Mouse (Mus musculus) thymus, adult 2 months (tissue): ENCODE results near the gene Foxb1. TPM values are rescaled to one million over a fixed set of nuclear protein-coding genes. Genes with fewer than 3 reads are reported as not detected.

Experiments used
- DNase-seq: peaks from one replicate; pipeline ENCODE4 v3.0.0; 2021
- H3K27ac ChIP-seq: fragments of 200-500 bp; 2 replicates; pipeline ENCODE4 v1.5.1; 2012; ENCODE audit warnings: low read length, control low read depth; ENCODE audit not compliant: control insufficient read depth, insufficient read depth
- H3K27me3 ChIP-seq: fragments of 200-500 bp; 2 replicates; pipeline ENCODE4 v1.6.1; 2012; ENCODE audit warnings: mild to moderate bottlenecking, low read length, moderate library complexity, mixed read lengths; ENCODE audit not compliant: control insufficient read depth, insufficient read depth
- H3K36me3 ChIP-seq: fragments of 200-500 bp; 2 replicates; pipeline ENCODE4 v1.6.1; 2012; ENCODE audit warnings: mild to moderate bottlenecking, low read length, moderate library complexity; ENCODE audit not compliant: control insufficient read depth, insufficient read depth
- H3K4me1 ChIP-seq: fragments of 200-500 bp; replicated peaks from 2 replicates; pipeline ENCODE4 v1.6.1; 2012; ENCODE audit warnings: low read length; ENCODE audit not compliant: control insufficient read depth, insufficient read depth
- H3K4me3 ChIP-seq: fragments of 200-500 bp; 2 replicates; pipeline ENCODE4 v1.5.1; 2012; ENCODE audit warnings: mild to moderate bottlenecking, low read length, control low read depth, moderate library complexity; ENCODE audit not compliant: control insufficient read depth, insufficient read depth
- CTCF ChIP-seq: fragments of 200-500 bp; IDR thresholded peaks from 2 replicates; pipeline ENCODE4 v1.5.1; 2012; ENCODE audit warnings: mild to moderate bottlenecking, control low read depth, low read length, moderate library complexity, borderline replicate concordance; ENCODE audit not compliant: control insufficient read depth, poor library complexity, insufficient read depth; ENCODE audit errors: extremely low read depth
- POLR2A ChIP-seq: fragments of 200-500 bp; IDR thresholded peaks from 2 replicates; pipeline ENCODE4 v1.6.1; 2012; ENCODE audit warnings: mild to moderate bottlenecking, low read length, control low read depth, moderate library complexity; ENCODE audit not compliant: control insufficient read depth, poor library complexity, insufficient read depth; ENCODE audit errors: extremely low read depth
- WGBS: fragments of 180-500 bp; shearing (Covaris S2); methylation state at CpG from one replicate; pipeline ENCODE4 v1.1.7; 2018; 5-methylcytosine and 5-hydroxymethylcytosine counted together
- polyA plus RNA-seq: library from polyadenylated mRNA; depleted of rRNA; stranded (reverse); fragments of >200 nt; gene quantifications from 2 replicates; pipeline ENCODE4 v1.2.3, GENCODE M21; 2012

Foxb1 gene
- polyA plus RNA-seq, 1 experiment = 1.7 TPM

- no peaks in the 10 kb centered on the region for H3K36me3 ChIP-seq
- H3K27ac ChIP-seq = no peak overlapping the region
- 13% methylated on average over 11 of the region's 12 CpGs for WGBS
- H3K4me1 ChIP-seq = peaks cover 9% of the 10 kb centered on the region
- H3K27me3 ChIP-seq = peaks cover 35% of the 10 kb centered on the region
- peak; percentile 13 for DNase-seq
- no peak overlapping the region for H3K4me3 ChIP-seq
- TF ChIP-seq POLR2A = no peak
- no peak for TF ChIP-seq CTCF
Measured at GRCm38 (mm10) chr9:69767421-69767820, 6.7 kb upstream of the Foxb1 start.

DNA sequence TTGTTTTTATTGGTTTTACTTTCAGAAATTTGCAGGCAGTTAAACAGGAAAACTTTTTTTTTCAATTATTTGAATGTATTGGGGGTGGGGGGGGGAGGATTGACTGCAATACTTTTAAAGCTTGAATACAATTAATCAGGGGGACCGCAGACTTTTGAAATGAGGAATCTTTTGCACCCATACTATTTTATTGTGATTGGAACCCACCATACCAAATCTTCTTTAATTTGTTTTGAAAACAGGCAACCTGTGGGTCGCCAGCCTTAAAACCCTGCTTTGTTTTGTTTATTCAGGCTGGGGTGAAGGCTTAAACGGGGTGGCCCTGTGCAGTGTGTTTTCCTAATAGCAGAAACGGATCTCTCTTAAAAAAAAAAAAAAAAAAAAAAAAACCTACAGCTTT is 6.2 kb upstream of the Foxb1 start:
- Histone ChIP-seq H3K4me3 (no peak overlapping the region), H3K36me3 (no peaks in the 10 kb centered on the region), H3K4me1 (peaks cover 13% of the 10 kb centered on the region), H3K27me3 (peaks cover 35% of the 10 kb centered on the region), H3K27ac (no peak overlapping the region)
- DNase-seq = no peak
- TF ChIP-seq CTCF (no peak), POLR2A (no peak)
- WGBS = 6% methylated on average over 4 of the region's 4 CpGs

DNA sequence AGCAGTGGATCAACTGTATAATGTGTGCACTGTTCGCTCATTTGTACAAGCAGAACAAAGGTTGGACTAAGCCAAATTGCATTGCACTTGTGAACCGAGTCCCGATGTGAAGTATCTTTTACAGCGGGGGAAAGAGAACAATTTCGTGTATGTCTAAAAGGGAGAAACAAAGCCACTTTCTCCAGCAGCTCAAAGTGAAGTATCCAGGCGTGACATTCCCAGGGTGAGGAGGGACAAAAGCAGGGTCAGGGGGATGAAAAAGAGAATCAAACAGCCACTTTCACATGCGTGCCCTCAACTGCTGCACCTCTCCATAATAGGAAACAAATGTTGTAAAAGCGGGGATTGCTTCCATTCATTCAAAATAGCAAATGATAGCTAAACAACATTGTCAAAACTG is 5.6 kb upstream of the Foxb1 start:
- H3K27me3 ChIP-seq = peaks cover 35% of the 10 kb centered on the region
- H3K4me3 ChIP-seq = no peak overlapping the region
- TF ChIP-seq CTCF = no peak
- TF ChIP-seq POLR2A = no peak
- no peak overlapping the region for H3K27ac ChIP-seq
- H3K36me3 ChIP-seq = no peaks in the 10 kb centered on the region
- peaks cover 17% of the 10 kb centered on the region for H3K4me1 ChIP-seq
- peak; percentile 2 for DNase-seq
- WGBS = 7% methylated on average over 8 of the region's 8 CpGs

DNA sequence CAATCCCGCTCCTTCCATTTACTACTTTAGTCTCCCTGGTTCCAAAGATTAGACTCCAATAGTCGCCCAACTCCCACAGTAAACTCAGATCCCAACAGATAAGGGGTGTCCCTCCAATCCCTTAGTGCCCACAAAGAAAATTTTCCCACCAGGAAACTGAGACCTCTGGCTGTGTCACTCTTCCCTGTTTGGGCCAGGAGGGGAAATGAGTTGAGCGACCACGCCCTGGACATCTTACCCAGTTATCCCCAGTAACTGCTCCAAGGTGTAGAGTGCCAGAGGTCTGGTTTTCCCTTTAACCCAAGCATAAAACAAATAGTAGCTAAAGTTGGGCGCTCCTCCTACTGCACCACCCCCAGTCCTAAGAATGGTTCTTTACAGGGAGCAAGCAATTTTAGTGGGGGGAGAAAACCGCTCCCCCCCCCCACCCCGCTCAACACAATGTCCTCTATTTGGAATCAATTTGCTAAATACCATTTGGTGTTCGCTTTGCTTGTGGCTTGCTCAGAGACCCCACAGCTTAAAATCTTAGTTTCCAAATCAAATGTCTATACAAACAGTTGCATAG is 4.8 kb upstream of the Foxb1 start:
- H3K27ac ChIP-seq = no peak overlapping the region
- TF ChIP-seq POLR2A = no peak
- TF ChIP-seq CTCF = no peak
- peaks cover 22% of the 10 kb centered on the region for H3K4me1 ChIP-seq
- no peak for DNase-seq
- no peaks in the 10 kb centered on the region for H3K36me3 ChIP-seq
- WGBS = 13% methylated on average over 8 of the region's 8 CpGs
- no peak overlapping the region for H3K4me3 ChIP-seq
- H3K27me3 ChIP-seq = peaks cover 40% of the 10 kb centered on the region

GRCm38 (mm10) chr9:69764586-69765482 is 4.1 kb upstream of the Foxb1 start:
- TF ChIP-seq CTCF (no peak), POLR2A (no peak)
- H3K4me3 ChIP-seq = no peak overlapping the region
- peaks cover 29% of the 10 kb centered on the region for H3K4me1 ChIP-seq
- no peaks in the 10 kb centered on the region for H3K36me3 ChIP-seq
- DNase-seq = peak; percentile 30
- 6% methylated on average over 42 of the region's 42 CpGs for whole genome bisulfite sequencing
- H3K27ac ChIP-seq = no peak overlapping the region
- peaks cover 36% of the 10 kb centered on the region for H3K27me3 ChIP-seq

- peak; percentile 7 for DNase-seq
- 7% methylated on average over 25 of the region's 25 CpGs for WGBS
- Histone ChIP-seq H3K27me3 (peaks cover 42% of the 10 kb centered on the region), H3K27ac (no peak overlapping the region), H3K36me3 (no peaks in the 10 kb centered on the region), H3K4me1 (peaks cover 38% of the 10 kb centered on the region), H3K4me3 (no peak overlapping the region)
- TF ChIP-seq POLR2A = no peak
- TF ChIP-seq CTCF = no peak
Measured at GRCm38 (mm10) chr9:69763681-69764585, 3.2 kb upstream of the Foxb1 start.
